Mouse (Mus musculus) CH12.LX (cell line): Measurements from ENCODE around the gene Gfy.

Experiments used
- CTCF ChIP-seq, 2 experiments: IDR thresholded peaks in 1 of 2; conservative IDR thresholded peaks in 1 of 2; 2 replicates each; pipeline ENCODE4 v1.5.1; 2011 to 2012; ENCODE audit warnings: low read depth in 2 of 2, low read length in 2 of 2, improper control_type of control experiment in 1 of 2, inconsistent platforms in 1 of 2, mild to moderate bottlenecking in 1 of 2, moderate library complexity in 1 of 2
- ETS1 ChIP-seq: conservative IDR thresholded peaks from 2 replicates; pipeline ENCODE4 v1.6.1; 2012; ENCODE audit warnings: low read depth, mild to moderate bottlenecking, inconsistent platforms, low read length, improper control_type of control experiment, moderate library complexity
- MAX ChIP-seq: IDR thresholded peaks from 2 replicates; pipeline ENCODE4 v1.6.1; 2011; ENCODE audit warnings: low read length, improper control_type of control experiment
- MXI1 ChIP-seq: IDR thresholded peaks from 2 replicates; pipeline ENCODE4 v1.6.1; 2011; ENCODE audit warnings: mild to moderate bottlenecking, low read depth, low read length, improper control_type of control experiment
- POLR2A ChIP-seq: IDR thresholded peaks from 2 replicates; pipeline ENCODE4 v1.6.1; 2011; ENCODE audit warnings: low read depth, mild to moderate bottlenecking, improper control_type of control experiment, low read length
- SIN3A ChIP-seq: IDR thresholded peaks from 2 replicates; pipeline ENCODE4 v1.6.1; 2012; ENCODE audit warnings: low read length, improper control_type of control experiment, inconsistent platforms
- TCF12 ChIP-seq: IDR thresholded peaks from 2 replicates; pipeline ENCODE4 v1.6.1; 2014; ENCODE audit warnings: low read depth, mild to moderate bottlenecking, inconsistent platforms, low read length, improper control_type of control experiment
- USF1 ChIP-seq: IDR thresholded peaks from 2 replicates; pipeline ENCODE4 v1.6.1; 2014; ENCODE audit warnings: low read depth, mild to moderate bottlenecking, inconsistent platforms, low read length, improper control_type of control experiment

DNA sequence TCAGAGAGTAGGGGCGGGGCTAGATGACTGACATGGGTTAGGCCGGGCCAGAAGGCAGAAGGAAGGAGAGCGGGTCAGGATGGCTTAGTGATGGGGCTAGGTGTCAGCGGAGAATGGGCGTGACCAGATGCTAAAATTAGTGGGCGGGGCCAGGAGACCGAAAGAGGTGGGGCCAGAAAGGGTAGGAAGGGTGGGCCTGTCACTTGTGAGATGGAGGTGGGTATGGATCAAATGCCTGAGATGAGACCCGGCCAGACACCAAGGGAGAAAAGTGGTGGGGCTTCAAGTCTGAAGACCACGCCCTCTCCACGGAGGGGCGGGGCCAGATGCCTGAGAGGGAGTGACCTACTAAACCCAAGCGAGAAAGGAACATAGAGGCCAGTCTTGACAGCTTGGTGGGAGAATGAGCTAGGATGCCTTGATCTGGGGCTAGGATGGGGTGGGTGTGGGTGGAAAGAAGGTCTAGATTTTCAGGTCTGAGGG, 44.8 kb downstream of the Gfy start:
- TF ChIP-seq POLR2A (no peak), CTCF (conservative IDR thresholded peaks at IDR 0.05 in 1 of 2, IDR thresholded peaks at IDR 0.05 in 1 of 2; ENCODE audit: low read depth in 2 of 2, low read length in 2 of 2) (no peak), TCF12 (no peak), SIN3A (no peak), USF1 (no peak), MXI1 (no peak), MAX (no peak), ETS1 (no peak)
